Mouse (Mus musculus): ENCODE data around the gene Il12rb1. TPM values are rescaled to one million over a fixed set of nuclear protein-coding genes. Genes with fewer than 3 reads are reported as not detected.
A peak's percentile ranks its signal among the peaks of the same experiment; 100 is the strongest.

Gene Il12rb1
- polyA plus RNA-seq, 2 experiments from 2014 or later: 13.7 to 24.7 TPM

DNA sequence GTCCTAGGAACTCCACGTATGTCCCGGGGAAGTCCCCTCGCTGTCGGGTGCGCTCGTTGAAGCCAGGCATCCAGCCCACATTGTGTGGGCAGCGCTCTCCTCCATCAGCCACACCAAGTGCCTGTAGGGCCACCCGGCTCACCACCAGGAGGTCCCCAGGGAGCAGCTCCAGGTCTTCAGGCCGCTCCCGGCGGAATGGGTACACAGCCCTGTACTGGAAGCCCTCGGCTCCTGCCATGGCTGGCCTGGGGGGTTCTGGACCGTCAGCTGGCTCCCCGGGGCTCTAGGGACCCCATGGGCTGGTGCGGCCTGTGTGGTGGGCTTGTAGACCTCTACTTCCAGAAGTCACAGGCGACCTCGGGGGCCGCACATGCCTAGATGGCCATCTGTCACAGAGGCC is 33.5 kb upstream of the Il12rb1 start:
- no peak for ATAC-seq

DNA sequence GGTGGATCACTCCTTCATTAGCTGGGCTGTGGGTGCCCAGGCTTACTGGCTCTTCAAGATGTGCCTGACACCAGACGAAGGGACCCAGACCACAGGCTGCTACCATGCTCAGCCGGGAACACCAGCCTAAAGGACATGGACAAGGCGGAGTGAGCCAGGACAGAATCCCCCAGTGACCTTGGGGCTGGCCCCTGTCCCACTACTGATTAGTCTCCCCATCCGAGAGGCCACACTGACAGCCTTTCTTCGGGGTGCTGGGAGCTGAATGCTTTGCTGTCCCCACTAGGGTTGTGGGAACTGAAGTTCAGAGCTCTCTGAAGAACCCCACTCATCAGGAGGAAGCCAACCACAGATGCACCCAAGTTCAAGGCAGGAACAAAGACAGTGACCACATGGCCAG is 33.0 kb upstream of the Il12rb1 start:
- ATAC-seq: no peak

DNA sequence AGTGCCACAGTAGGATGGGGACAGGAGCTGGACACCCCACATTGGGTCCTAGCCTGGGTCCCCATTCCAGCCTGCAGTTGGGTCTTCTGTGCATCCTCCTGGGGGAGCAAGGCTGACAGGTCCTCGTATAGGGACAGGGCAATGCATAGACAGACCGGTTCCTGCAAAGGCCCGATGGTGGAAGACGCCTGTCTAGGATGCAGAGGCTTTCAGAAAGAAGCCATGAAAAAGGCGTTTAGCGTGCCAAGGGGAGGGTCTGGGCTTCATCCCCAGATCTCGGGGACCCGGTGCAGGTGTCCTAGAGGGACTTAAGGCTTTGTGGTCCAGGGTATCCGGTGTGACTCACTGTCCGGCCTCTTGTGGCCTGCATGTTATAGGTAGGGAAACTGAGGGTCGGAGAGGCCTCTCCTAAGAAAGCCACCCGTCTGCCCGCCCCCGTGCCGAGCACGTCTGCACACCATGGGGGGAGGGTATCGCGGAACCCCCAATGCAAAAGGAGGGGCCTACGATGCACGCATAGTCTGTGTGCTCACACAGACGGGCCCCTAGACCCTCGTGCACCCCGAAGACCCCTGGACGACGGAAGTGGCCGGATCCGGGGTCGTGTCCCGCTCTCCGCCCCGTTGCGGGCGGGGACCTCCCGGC is 32.3 kb upstream of the Il12rb1 start:
- peak; percentile 5 for ATAC-seq

DNA sequence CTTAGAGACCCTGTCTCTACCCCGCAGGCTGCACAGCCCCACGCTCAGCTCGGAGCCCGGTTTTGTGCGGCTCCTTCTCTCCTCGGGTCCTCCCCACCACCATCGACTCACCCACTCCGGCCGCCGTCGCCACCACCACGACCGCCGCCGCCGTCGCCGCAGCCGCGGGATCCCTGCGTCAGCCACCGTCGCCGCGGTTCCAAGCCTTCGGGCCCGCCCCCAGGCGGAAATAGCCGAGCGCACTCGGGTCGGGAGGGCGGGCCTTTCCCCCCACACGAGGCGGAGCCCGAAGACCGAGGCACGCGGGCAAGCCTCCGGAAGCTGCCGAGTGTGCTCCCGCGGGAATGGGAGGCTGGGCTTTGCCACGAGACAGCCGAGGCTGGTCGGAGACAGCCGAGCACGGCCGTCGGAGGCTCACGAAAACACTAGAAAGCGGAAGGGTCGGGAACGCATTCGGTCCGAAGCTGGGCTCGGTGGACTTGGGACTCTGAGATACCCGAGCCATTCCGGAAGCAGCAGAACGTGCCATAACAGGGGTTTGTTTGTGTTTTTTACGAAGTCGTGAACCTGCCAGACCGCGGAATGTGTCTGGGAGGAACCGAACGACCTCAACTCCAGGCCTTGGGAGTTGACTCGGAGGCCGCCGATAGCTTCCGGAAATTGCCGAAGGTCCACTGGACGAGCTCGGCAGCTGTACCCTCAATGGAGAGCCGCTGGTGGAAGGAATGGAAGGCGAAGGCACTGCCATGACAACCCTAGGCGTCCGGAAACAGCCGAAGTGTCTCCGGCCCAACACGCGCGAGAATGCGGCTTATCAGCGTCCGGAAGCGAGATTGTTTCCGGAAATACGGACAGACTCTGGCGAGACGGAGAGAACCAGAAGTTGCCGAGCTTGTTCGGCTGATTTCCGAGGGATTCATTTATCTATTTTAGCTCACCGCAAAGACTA is 31.5 kb upstream of the Il12rb1 start, which contains the start of gene Pik3r2:
TSS of gene Pik3r2 (minus strand) at position 218 of the 949 bp plus-strand sequence.
- peak; percentile 87 for ATAC-seq

DNA sequence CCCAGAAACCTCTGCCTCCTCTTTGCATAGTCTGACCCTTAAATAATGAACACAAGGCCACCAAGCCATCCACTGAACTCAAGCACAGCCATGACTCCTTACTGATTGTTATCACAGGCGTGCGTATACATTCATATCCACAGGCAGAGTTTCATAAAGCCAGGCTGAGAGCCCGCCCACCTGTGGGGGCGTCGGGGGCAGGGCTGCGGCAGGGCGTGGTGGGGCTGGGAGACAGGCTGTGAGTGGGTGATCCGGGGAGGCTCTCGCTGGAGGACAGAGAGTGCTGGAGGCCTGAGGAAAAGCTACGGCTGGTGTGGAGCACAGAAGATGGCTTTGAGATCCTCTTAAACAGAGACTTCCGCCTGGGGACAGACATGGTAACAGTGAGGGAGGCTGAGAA is 28.2 kb upstream of the Il12rb1 start:
- no peak for ATAC-seq

DNA sequence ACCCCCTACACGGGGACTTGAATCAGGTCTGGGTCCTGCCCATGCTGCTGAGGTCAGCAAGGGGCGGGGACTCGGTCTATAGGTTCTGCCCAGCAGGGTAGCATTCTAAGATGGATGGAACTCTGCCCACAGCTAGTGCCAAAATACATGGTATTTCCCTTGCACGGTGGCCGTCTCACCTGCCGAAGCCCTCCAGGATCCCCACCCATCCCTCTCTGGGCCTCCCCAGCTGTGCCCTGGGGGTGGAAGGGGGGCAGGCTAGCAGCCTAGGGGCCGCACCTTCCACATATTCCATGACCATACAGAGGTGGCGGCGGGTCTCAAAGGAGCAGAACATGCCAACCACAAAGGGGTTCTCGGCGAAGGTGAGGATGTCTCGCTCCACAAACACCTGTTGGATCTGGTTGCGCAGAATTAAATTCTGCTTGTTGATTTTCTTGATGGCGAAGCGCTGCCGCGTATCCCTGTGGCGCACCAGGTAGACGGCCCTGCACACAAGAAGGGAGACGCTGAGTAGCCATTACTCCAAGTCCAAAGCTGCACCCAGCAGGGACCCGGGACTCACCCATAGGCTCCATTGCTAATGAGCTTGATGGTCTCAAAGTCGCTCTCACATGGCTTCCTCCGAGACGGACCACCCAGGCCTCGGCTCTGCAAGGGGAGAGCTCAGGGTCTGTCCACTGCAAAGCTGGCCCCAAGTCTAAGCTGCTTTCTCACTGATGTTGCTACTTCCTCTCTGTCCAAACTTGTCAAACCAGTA is 21.8 kb upstream of the Il12rb1 start:
- no peak for ATAC-seq

DNA sequence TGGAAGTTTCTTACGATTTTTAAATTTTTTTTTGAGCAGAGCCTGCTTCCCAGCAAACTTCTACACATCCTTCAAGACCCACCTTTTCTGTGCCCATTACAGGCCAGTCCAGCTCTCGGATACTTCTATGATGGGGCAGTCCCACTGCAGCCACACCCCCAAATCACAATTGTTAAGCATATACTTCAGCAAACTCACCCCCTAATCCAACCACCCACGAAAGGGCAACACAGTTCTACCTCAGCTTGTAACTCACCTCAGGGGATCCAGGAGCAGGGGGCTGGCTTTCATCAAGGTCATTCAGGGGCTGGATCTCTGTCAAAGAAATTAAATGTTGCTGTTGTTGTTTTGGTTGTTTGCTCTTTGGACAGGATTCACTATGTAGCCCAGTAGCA is 21.2 kb upstream of the Il12rb1 start:
- ATAC-seq: no peak

DNA sequence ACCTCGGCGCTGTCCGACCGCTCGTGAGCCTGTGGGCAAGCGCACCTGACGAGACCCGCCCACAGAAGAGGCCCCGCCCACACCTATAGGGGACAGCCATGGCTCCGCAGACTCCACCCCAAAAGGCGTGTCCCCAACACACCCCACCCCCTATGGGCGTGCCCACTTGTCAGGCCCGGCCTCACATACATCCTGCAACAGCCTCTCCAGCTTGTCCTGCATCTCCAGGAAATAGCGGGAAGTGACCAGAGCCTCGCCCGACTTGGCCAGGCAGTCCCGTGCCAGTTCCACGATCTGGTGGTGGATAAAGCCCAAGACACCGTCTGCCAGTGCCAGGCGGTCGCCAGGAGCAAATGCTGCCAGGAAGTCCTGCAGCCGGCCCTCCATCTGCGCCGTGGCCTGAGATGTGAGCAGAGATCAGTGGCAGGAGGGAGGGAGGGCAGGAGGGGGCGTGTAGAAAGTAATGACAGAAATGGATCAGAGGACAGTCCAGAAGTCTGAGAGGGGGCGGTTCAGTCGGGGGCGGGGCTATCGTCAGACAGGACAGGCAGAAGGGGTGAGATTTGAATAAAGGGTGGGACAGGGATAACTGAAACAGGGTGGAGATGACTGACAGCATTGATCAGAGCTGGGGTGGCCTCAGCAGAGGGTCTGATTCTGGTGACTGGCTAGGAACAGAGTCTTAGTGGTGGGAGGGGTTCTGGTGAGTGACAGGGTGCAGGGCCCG is 20.1 kb upstream of the Il12rb1 start:
- no peak for ATAC-seq

DNA sequence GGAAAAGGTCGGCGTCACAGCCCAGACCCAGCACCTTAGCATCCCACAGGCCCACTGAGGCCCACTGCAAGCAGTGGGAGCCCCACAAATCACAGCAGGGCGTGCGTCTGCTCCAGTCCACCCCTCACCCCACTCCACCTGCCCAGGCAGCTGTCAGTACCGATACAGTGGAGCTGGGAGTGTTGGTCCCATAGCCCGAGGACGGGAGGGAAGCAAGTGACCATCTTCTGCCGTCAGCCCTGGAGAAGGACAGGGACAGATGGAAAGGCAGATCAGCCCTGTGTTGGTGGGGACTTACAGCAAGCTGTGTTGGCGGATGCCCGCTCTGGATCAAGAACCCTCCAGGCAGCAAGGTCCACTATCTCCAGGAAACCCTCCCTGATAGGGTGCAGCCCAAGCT is 19.2 kb upstream of the Il12rb1 start:
- no peak for ATAC-seq

DNA sequence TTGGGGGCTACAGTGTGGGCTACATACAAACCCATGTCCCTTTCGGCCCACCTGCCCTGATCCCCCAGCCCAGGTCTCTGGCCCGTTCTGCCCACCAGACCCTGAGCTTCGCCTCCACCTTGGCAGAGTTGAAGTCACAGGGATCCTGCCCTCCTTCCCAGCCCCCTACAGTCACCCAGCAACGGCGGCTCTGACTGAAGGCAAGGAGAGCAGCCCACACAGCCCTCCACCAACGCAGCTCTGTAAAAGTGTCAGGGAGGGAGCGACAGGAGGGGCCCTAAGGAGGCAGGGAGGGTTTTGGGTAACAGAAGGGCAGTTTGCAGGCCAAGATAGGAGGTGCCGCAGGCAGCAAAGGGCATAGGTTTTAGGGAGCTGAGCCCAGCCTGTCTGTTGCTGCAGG is 17.4 kb upstream of the Il12rb1 start:
- no peak for ATAC-seq

DNA sequence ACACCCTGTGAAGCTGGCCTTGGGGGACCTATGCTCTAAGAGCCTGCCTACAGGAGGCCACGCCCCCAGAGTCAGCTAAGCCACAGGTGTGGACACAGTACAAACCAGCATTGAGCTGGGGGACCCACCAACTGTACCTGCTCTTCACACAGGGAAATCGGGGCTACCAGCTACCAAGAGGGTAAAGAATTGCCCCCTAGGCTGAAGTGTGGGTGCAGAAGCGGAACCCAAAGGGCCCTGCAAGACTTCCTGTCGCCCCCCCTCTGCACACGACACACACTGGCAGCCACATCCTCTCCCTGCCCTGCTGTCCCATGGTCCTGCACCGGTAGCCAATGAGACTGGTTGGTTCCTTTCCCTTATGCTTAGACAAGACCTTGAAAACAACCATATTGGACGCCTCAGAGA is 17.0 kb upstream of the Il12rb1 start:
- peak; percentile 71 for ATAC-seq

DNA sequence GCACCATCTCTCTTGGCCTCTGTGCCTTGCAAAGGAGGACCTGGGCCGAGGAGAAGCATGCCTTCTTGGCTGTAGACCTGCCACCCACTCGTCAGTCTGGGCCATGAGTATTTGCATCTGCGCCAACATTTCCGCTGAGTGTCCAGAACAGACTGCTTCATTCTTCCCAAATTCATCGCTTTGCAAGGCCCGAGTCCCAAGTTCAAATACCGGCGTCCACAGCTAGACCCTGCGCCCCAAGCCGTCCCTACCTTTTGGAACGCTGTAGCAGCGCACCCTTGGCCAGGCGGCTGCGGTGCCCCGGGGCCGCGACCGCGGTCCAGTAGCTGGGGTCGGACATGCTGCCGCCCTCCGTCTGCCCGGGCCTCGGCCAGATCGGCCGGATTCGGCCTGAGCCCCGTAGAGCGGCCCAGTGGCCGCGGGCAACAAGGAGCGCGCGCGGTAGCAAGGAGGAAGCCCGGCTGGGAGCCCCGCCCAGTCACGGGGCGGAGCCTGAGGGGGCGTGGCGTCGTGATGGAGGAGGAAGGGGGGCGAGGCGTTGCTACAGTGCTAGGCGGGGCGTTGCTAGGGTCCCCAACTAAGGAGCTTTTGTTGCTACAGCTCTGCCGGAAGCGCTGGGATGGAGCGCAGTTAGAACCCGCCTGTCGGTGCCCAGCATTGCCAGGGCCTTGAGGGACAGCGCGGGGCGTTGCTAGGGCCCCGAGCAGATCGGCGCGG is 16.1 kb upstream of the Il12rb1 start:
- ATAC-seq: peak; percentile 80

DNA sequence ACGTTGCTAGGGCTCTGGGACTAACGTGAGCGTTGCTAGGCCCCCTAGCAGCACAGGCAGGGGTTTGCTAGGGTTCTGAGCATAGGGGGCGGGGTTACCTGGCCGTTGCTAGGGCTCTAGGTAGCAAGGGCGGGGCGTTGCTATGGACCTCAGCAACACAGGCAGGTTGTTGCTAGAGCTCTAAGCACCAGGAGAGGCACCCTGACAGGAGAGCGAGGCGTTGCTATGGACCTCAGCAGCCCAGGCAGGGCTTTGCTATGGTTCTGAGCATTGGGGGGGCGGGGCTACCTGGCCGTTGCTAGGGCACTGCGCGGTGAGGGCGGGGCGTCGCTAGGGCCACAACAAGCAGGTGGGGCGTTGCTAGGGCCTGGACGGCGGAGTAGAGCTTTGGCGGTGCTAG is 15.5 kb upstream of the Il12rb1 start:
- peak; percentile 45 for ATAC-seq

DNA sequence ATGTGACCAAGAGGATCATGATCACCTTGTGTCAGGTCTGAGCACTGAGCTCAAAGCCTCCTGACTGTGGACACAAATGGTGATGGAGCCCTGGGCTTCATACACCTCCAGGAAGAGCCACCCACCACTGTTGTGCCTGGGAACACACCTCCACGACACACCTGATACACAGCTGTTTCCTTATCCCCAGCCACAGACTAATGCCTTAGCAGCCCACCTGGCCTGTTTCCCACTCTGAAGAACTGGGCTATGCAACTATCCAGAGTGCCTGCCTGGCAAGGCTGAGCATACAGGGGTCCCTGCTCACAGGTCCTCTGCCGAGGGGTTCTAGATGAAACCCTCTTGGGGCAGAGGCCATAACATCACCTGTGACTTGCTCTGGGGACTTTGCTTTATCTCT is 14.0 kb upstream of the Il12rb1 start:
- no peak for ATAC-seq

DNA sequence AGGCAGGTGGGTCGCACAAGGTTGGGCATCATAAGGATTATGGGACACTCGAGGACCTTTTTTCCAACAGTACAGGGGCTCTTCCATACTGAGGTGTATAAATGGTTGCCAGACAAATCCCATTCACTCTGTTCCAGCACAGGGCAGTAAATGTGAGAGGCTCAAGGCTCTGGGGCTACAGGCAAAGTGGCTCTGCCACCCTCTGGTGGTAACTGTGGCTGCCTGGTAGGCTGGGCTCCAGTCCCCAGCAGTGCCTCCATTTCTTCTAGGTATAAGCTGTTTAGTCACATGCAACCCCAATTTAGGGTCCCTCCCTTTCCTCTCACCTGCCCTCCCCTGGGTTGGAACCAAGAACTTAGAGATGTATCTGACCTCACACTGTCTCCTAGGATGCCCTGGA is 12.9 kb upstream of the Il12rb1 start:
- no peak for ATAC-seq

DNA sequence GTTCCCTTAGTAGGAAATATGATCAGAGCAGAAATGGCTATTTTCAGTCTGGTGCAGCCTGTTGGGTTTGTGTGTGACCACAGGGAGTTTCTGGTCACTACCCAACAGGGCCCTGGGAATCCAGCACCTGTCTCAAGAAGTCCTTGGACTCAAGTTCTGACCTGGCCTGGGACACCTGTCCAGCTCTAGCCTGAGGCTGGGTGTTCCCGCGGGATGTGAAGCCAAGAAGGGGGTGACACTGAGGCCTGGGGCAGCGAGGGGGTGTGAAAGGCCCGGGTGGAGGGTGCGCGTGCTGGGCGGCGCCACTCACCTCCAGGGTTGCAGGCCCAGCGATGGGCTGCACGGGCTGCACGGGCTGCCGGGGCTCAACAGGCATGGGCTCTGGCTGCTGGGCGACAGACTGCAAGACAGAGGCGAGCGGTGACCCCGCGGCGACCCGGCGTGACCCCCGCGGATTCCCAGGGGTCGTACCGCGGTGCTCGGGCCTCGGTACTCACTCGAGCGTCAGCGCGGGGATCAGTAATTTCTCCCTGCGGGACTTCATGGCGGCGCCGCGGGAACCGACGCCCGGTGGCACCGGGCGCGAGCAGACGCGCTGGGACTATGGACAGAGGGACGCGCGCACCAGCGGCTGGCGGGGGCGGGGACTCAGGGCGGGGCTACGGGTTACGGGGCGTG is 11.7 kb upstream of the Il12rb1 start:
- no peak for ATAC-seq

DNA sequence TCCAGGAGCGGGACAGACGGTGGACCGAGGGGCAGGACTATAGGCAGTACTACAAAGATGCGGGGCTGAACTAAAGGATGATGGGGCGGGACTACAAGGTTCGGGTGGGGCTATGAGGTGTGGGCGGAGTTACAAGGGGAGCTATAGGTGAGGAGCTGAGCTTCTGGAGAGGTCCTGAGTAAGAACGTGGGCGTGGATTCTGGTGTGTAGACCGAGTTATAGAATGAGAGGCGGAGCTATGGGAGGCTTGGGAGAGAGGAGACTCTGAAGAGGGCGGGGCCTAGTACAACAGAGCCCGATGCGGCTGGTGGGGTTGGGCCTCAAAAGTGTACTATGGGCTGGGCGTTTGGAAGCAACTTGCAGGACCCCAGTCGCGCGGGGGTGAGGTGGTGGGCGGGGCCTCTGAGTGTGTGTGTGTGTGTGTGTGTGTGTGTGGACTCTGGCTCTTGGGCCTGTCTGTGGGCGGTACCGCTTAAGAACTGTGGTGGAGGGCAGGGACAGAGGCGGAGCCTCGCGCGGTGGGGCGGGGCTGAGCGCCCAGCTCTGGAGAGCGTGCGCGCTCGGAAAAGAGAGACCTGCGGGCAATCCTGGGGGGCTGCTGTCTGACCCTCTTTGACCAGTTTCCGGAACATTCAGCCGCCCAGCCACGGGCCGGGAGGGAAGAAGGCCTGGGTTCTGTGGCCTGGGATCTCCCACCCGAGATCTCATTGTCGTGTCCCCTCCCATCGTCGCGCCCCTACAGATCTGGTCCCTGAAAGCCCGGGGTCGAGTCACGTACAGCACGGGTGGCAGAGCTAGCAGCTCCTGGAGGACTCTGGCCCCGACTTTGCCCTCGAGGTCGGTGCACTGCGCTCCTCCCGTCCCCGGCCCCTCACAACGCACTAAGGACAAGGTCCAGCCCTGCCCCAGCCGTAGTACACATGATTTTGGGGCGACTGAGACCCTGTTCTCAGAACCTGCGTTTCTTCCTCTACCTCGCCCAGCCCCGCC is 10.9 kb upstream of the Il12rb1 start:
- peak; percentile 53 for ATAC-seq

DNA sequence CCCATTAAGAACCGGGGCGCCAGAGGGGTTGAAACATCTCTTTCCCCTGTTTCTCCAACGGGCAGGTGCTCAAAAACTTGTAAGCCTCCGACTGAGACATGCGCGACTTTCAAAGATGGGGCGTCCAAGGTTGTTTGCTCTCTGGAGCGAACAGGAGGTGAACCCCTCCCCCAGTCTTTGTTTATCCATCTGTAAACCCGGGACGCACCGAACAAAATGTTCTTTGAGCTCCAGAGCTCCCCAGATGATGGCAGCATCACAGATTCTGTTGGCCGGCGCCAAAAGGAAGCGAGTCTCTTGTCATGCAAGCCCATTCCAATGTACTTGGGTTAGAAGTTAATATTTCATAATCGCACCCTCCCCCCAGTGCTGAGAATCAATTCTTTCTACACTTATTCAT is 10.0 kb upstream of the Il12rb1 start:
- no peak for ATAC-seq

DNA sequence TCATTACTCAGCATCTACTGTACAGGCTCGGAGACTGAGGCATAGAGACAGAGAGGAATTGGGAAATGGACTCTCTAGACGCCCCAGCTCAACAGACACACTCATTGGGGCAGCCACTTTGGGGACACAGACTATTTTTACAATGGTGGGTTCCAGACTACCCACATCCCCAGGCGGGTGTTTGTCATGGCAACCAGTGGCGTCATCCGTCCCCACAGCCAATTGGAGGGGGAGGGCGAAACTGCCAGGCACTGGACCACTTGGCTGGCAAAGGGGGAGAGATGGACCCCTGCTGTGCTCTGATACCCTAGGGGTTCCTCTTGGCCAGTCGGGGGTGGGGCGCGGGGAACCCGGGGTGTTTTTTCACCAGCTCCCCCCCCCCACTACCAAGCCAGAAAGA is 7.6 kb upstream of the Il12rb1 start:
- ATAC-seq: no peak

DNA sequence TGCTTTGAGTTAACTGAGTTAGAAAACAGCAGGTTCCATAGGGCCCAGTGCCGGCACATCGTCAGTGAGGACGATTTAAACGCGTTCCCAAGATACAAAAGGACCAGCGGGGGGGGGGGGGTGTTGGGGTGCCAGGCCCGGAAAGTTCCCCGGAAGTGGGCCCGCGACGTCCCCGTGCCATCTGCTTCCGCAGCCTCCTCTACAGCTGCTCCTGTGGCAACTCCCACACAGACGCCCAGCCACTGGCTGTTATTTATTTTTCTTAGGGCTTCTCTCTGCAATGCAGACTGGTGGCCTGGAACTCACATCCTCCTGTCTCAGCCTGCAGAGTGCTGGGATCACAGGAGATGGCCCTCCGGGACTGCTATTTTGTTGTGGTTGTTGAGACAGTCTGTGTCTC is 7.1 kb upstream of the Il12rb1 start:
- no peak for ATAC-seq

Data from CD4-positive, CD25-positive, alpha-beta regulatory T cell, adult 4 months (primary cell).